Mouse (Mus musculus) frontal cortex, postnatal 10 days (tissue): ENCODE measurements around the gene Thbs2.
"Not testable (repeated sequence)": the region's sequence is repeated elsewhere in the genome, so short reads cannot be mapped to it uniquely, and the experiment has no call there.

Experiments
- DNase-seq, 2 experiments: peaks; one replicate each; pipeline ENCODE4 v3.0.0; 2022; ENCODE audit warnings: low spot score in 2 of 2, mixed read lengths in 1 of 2

The Thbs2 gene

GRCm38 (mm10) chr17:14635546-14636323 is 58.3 kb downstream of the Thbs2 start:
- no peak for DNase-seq

- DNase-seq, result no peak
These were observed 65.1 kb downstream of the Thbs2 start for GRCm38 (mm10) chr17:14628901-14629300.

- no peak for DNase-seq
These were observed 66.2 kb downstream of the Thbs2 start for GRCm38 (mm10) chr17:14627828-14628338.

- DNase-seq, result no peak
These were observed 69.6 kb downstream of the Thbs2 start for GRCm38 (mm10) chr17:14624433-14624832.

GRCm38 (mm10) chr17:14621006-14621405 is 73.0 kb downstream of the Thbs2 start:
- DNase-seq, result not testable (repeated sequence)

GRCm38 (mm10) chr17:14620037-14620436 is 74.0 kb downstream of the Thbs2 start:
- no peak for DNase-seq

GRCm38 (mm10) chr17:14619038-14619437 is 75.0 kb downstream of the Thbs2 start:
- no peak for DNase-seq
